Mouse (Mus musculus): Measurements from ENCODE around the gene Rai1.

- TF ChIP-seq GATA1 (IDR thresholded peaks at IDR 0.05; ENCODE audit: borderline replicate concordance, low read length) (no peak), FLI1 (IDR thresholded peaks at IDR 0.05; ENCODE audit: low read length) (no peak)
These were observed at the start of gene Rai1 for GRCm38 (mm10) chr11:60104810-60105592.

Measured in megakaryocyte, embryonic 14.5 days (primary cell).